Mouse (Mus musculus) central nervous system, embryonic 14 days (tissue): ENCODE results near the gene Afp. TPM values are rescaled to one million over a fixed set of nuclear protein-coding genes. Genes with fewer than 3 reads are reported as not detected.

Experiments used
- polyA plus RNA-seq: library from polyadenylated mRNA; depleted of rRNA; stranded (reverse); fragments of >200 nt; gene quantifications from 2 replicates; pipeline ENCODE4 v1.2.3, GENCODE M21; 2012; rRNA removed

Gene Afp
- polyA plus RNA-seq, result 0.34 and 1.3 TPM in 2 replicates

GRCm38 (mm10) chr5:90490518-90490917 lies at the start of gene Afp:
Gene Afp, plus strand, starts transcription at chr5:90490737.

GRCm38 (mm10) chr5:90460619-90461018 lies 29.9 kb upstream of the Afp start, which contains the start of gene Alb:
Gene Alb, plus strand, starts transcription at chr5:90460897.

GRCm38 (mm10) chr5:90518356-90519100 lies 28.0 kb downstream of the Afp start, which contains the start of gene Afm:
Gene Afm, plus strand, starts transcription at chr5:90518932.

Other genes starting within 250 kb of the Afp start
- 55.7 and 57.0 TPM in 2 replicates for gene Ankrd17, start 124.2 kb upstream of the Afp start, polyA plus RNA-seq
- gene Gm9958, start 123.5 kb upstream of the Afp start, polyA plus RNA-seq, result 3.3 and 4.7 TPM in 2 replicates
- 0.11 and 1.1 TPM in 2 replicates for gene Alb, start 29.8 kb upstream of the Afp start, polyA plus RNA-seq
- not detected in 2 replicates for gene Afm, start 28.2 kb downstream of the Afp start, polyA plus RNA-seq
- 0.04 and 0.09 TPM in 2 replicates for gene 5830473C10Rik, start 70.4 kb downstream of the Afp start, polyA plus RNA-seq
- 0.59 and 0.64 TPM in 2 replicates for gene Rassf6, start 149.9 kb downstream of the Afp start, polyA plus RNA-seq